Mouse (Mus musculus) forebrain, embryonic 16.5 days (tissue): ENCODE measurements around the gene Dennd2a. TPM values are rescaled to one million over a fixed set of nuclear protein-coding genes. Genes with fewer than 3 reads are reported as not detected.
"Not testable (repeated sequence)": the region's sequence is repeated elsewhere in the genome, so short reads cannot be mapped to it uniquely, and the experiment has no call there.

Experiments
- ATAC-seq: fragments of 200-750 bp; cut with Nextera tagmentation; 2 replicates; pipeline ENCODE4 v1.8.0; 2017; ENCODE audit warnings: mild to moderate bottlenecking, moderate library complexity
- H3K27ac ChIP-seq: fragments of 300-500 bp; sonication (generic); 2 replicates; pipeline ENCODE4 v1.5.1; 2014; ENCODE audit warnings: low read length, control low read depth
- H3K27me3 ChIP-seq: fragments of 300-500 bp; sonication (generic); replicated peaks from 2 replicates; pipeline ENCODE4 v1.6.1; 2014; ENCODE audit warnings: low read length; ENCODE audit not compliant: control insufficient read depth, insufficient read depth
- H3K36me3 ChIP-seq: fragments of 300-500 bp; sonication (generic); 2 replicates; pipeline ENCODE4 v1.6.1; 2014; ENCODE audit not compliant: control insufficient read depth, insufficient read depth
- H3K4me1 ChIP-seq: fragments of 300-500 bp; sonication (generic); replicated peaks from 2 replicates; pipeline ENCODE4 v1.6.1; 2014; ENCODE audit warnings: low read length; ENCODE audit not compliant: control insufficient read depth, insufficient read depth
- H3K4me2 ChIP-seq: fragments of 300-500 bp; sonication (generic); 2 replicates; pipeline ENCODE4 v1.6.1; 2014; ENCODE audit warnings: mild to moderate bottlenecking, low read length, control low read depth
- H3K4me3 ChIP-seq: fragments of 300-500 bp; sonication (generic); replicated peaks from 2 replicates; pipeline ENCODE4 v1.5.1; 2014; ENCODE audit warnings: mild to moderate bottlenecking, low read length, control low read depth
- H3K9ac ChIP-seq: fragments of 300-500 bp; sonication (generic); replicated peaks from 2 replicates; pipeline ENCODE4 v1.6.1; 2014; ENCODE audit warnings: low read depth, low read length, control low read depth
- H3K9me3 ChIP-seq: fragments of 300-500 bp; sonication (generic); 2 replicates; pipeline ENCODE4 v1.6.1; 2016; ENCODE audit warnings: low read length; ENCODE audit not compliant: control insufficient read depth
- WGBS: fragments of 180-500 bp; shearing (Covaris S2); extraction: QIAGEN DNeasy Blood & Tissue Kit; methylation state at CpG from one replicate; pipeline ENCODE4 v1.1.7; 2014; 5-methylcytosine and 5-hydroxymethylcytosine counted together
- polyA plus RNA-seq: library from polyadenylated mRNA; unstranded; fragments of >200 nt; fragmentation: Nextera tagmentation; extraction: Ambion mirVana; gene quantifications from 2 replicates; pipeline ENCODE4 v1.2.1, GENCODE M21; 2015

The Dennd2a gene
- polyA plus RNA-seq, 1 experiment from 2014 or later: 13.1 TPM

DNA sequence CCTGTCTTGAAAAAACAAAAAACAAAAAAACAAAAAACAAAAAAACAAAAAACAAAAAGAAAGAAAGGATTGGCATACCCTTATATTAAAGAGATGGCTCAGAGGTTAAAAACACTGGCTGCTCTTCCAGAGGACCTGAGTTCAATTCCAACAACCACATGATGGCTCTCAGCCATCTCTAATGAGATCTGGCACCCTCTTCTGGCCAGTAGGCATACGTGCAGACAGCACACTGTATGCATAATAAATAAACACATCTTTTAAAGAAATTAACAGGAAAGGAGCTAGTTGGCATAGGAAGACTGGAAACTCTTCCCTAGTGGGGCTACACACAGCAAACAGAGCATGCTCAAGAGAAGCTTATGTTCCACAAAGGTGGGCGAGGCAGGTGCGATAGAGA is 106.6 kb downstream of the Dennd2a start:
- Histone ChIP-seq H3K36me3 (no peaks in the 10 kb centered on the region), H3K4me1 (peaks cover 3% of the 10 kb centered on the region; the same call in 1 of the 2 replicates), H3K4me2 (no peak overlapping the region), H3K4me3 (no peak overlapping the region), H3K27ac (no peak overlapping the region), H3K9me3 (no peaks in the 10 kb centered on the region), H3K27me3 (no peaks in the 10 kb centered on the region), H3K9ac (no peak overlapping the region)
- WGBS: 77% methylated on average over 3 of the region's 3 CpGs
- no peak for ATAC-seq

DNA sequence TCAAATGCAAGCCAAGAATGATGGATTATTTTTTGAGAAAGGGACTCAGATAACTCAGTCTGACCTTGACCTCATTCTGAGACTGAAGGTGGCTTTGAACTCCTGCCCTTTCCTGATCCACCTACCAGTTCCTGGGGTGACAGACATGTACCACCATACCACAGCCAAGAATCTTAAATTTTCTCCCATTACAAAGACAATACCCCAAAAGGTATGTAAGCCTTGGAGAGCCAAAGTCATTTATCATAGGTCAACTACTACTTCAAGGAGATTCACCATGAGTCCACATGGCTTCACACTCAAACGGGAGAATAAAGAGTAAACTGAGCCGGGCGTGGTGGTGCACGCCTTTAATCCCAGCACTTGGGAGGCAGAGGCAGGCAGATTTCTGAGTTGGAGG is 107.1 kb downstream of the Dennd2a start:
- Histone ChIP-seq H3K9me3 (no peaks in the 10 kb centered on the region), H3K4me1 (peaks cover 3% of the 10 kb centered on the region; the same call in 1 of the 2 replicates), H3K4me3 (no peak overlapping the region), H3K27me3 (no peaks in the 10 kb centered on the region), H3K4me2 (no peak overlapping the region), H3K36me3 (no peaks in the 10 kb centered on the region), H3K9ac (no peak overlapping the region), H3K27ac (no peak overlapping the region)
- ATAC-seq: no peak
- 93% methylated on average over 4 of the region's 4 CpGs for WGBS

DNA sequence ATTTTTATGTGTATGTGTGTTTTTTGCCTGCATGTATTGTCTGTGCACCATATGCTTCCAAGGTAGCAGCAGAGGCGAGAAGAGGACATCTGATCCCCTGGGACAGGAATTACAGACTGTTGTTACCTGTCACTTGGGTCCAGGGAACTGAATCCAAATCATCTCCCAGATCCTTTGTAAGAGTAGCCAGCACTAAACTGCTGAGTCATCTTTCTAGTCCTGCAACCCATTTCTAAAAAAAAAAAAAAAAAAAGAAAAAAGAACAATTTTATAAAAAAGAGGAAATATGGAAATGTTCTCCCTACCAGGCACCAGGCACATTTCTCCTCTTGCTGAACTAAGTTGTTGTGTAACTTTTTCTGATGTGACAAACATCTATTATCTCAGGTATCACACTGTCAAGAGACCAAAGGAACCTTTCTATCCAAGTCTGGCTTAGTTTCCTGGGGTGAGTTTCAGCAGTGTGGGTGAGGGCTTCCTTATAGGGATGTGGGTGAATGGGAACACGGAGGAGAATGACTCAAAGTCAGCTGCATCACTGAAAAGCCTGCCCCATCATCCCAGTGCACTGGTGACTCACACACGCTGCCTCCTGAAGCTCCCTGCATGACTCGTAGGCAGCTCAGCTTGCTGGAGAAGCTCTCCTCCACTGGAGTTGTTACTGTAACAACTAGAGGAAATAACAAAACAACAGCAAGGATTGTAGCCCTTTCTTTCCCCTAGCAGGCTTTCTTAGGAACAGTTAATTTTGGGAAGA is 110.1 kb downstream of the Dennd2a start:
- H3K9me3 ChIP-seq: no peaks in the 10 kb centered on the region
- H3K36me3 ChIP-seq: no peaks in the 10 kb centered on the region
- H3K9ac ChIP-seq: no peak overlapping the region
- ATAC-seq: no peak
- no peak overlapping the region for H3K27ac ChIP-seq
- H3K4me2 ChIP-seq: no peak overlapping the region
- H3K27me3 ChIP-seq: no peaks in the 10 kb centered on the region
- peaks cover 3% of the 10 kb centered on the region; the same call in 1 of the 2 replicates for H3K4me1 ChIP-seq
- H3K4me3 ChIP-seq: no peak overlapping the region
- WGBS: 61% methylated on average over 4 of the region's 4 CpGs

DNA sequence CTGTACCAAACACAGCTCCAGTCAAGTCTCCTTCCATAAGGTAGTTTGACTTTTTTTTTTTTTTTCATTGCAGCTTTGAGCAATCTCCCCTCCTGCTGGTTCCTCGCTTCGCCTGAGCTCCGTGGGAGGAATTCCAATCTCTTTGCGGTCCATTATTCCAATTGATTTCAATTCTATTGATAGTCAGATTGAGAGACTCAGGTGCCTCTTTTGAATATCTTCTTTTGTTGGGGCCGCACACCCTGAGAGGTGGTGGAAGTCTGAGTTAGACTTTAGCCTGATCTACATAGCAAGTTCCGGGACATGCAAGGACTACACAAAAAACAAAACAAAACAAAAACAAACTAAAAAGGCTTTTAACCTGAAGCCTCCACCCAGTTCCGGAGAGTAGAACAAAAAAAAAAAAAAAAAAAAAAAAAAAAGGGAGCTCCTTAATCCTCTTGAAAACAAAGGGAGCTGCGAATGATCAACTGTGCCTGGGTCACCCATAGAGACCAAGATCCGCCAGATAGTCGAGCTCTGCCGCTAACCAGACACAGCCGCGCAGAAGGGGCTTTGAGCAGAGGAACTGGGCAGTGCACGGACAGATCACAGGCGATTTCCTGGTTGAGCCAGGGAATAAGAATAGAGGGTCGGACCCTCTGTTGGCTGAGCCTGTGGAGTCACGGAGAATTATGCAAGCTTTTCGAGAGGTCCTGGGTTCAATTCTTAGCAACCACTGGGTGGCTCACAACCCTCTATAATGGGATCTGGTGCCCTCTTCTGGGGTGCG is 111.7 kb downstream of the Dennd2a start:
- Histone ChIP-seq H3K4me2 (peak overlapping the region; percentile 18), H3K4me1 (peaks cover 3% of the 10 kb centered on the region; the same call in 1 of the 2 replicates), H3K27ac (no peak overlapping the region), H3K27me3 (no peaks in the 10 kb centered on the region), H3K4me3 (0 out of 2 replicates have a peak overlapping the region, but pooled peaks have one; percentile 1), H3K9ac (no peak overlapping the region), H3K36me3 (no peaks in the 10 kb centered on the region), H3K9me3 (no peaks in the 10 kb centered on the region)
- ATAC-seq: no peak
- 3% methylated on average over 19 of the region's 19 CpGs for WGBS

DNA sequence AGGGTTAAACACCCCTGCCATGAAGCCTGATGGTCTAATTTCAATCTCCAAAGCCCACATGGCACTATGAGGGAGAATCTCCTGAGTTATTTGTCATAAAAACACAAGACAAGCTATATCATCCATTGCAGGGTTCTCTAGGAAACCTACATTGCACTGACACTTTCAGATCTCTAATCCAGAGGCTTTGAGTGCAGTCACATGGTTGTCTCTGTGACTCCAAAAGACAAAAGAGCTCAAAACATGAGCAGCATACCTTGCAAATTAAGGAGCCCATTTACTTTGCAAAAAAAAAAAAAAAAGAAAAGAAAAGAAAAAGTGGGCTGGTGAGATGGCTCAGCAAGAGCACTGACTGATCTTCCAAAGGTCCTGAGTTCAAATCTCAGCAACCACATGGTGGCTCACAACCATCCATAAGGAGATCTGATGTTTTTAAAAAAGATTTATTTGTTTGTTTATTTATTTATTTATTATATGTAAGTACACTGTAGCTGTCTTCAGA is 114.8 kb downstream of the Dennd2a start:
- no peaks in the 10 kb centered on the region for H3K36me3 ChIP-seq
- peaks cover 3% of the 10 kb centered on the region; the same call in 1 of the 2 replicates for H3K4me1 ChIP-seq
- H3K27ac ChIP-seq: no peak overlapping the region
- H3K4me2 ChIP-seq: no peak overlapping the region
- H3K9me3 ChIP-seq: no peaks in the 10 kb centered on the region
- no peak overlapping the region for H3K9ac ChIP-seq
- H3K4me3 ChIP-seq: no peak overlapping the region
- ATAC-seq: no peak
- no peaks in the 10 kb centered on the region for H3K27me3 ChIP-seq

DNA sequence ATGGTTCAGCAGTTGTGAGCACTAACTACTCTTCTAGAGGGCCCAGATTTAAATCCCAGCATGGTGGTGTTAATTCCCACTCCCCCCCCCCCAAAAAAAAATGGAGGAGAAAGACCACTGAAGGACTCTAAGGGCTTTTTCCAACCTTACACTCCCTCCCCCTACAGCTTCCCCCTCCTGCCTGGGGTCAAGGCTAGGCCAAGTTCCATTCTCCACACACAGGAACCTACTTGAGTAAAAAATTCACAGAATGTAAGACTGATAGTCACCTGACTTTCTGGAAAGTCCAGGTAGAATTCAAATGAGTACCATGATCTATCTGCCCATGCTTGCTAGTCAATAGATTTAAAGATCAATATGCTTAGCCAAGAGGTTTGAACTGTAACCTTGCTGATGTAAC is 117.5 kb downstream of the Dennd2a start:
- no peaks in the 10 kb centered on the region for H3K9me3 ChIP-seq
- no peaks in the 10 kb centered on the region for H3K4me1 ChIP-seq
- ATAC-seq: no peak
- H3K27me3 ChIP-seq: no peaks in the 10 kb centered on the region
- H3K9ac ChIP-seq: no peak overlapping the region
- no peak overlapping the region for H3K4me3 ChIP-seq
- no peak overlapping the region for H3K27ac ChIP-seq
- no peak overlapping the region for H3K4me2 ChIP-seq
- no peaks in the 10 kb centered on the region for H3K36me3 ChIP-seq

DNA sequence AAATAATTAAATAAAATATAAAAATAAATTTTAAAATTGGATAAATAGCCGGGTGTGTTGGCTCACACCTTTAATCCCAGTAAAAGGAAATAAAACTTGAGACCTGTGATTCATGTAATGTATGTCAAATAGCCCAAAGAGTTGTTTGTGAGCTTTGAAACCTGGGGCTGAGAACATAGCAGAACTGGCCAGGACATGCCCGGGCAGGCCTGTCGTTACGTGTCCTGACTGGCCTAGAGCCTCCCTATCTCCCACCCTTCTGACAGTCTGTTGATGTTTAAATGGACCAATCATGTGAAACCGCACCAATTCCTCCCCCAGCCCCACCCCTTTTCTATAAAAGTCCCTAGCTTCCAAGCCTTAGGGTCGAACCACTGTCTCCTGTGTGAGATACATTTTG is 120.1 kb downstream of the Dennd2a start:
- H3K4me3 ChIP-seq, ATAC-seq, H3K4me2 ChIP-seq, H3K36me3 ChIP-seq, H3K27ac ChIP-seq, H3K9ac ChIP-seq, H3K9me3 ChIP-seq, H3K27me3 ChIP-seq, H3K4me1 ChIP-seq: not testable (repeated sequence)
- WGBS: 91% methylated on average over 6 of the region's 6 CpGs

DNA sequence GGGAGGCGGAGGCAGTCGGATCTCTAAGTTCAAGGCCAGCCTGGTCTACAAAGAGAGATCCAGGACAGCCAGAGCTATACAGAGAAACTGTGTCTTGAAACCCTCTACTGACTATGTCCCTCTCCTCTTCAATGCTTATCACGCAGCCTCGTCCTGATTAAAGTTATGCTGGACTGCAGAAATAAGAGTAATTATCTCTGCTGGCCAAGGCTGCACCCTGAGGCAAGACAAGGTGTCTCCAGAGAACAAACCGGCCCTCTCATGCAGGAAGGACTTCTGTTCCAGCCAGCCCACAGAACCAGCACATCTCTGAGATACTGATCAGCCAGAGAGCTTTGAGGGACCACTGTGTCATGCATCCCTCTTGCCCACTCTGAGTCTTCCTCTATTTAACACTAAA is 121.8 kb downstream of the Dennd2a start:
- Histone ChIP-seq H3K9ac (no peak overlapping the region), H3K4me3 (no peak overlapping the region), H3K4me1 (no peaks in the 10 kb centered on the region), H3K27me3 (no peaks in the 10 kb centered on the region), H3K36me3 (no peaks in the 10 kb centered on the region), H3K27ac (no peak overlapping the region), H3K9me3 (no peaks in the 10 kb centered on the region), H3K4me2 (no peak overlapping the region)
- 88% methylated on average over 5 of the region's 5 CpGs for WGBS
- ATAC-seq: no peak

DNA sequence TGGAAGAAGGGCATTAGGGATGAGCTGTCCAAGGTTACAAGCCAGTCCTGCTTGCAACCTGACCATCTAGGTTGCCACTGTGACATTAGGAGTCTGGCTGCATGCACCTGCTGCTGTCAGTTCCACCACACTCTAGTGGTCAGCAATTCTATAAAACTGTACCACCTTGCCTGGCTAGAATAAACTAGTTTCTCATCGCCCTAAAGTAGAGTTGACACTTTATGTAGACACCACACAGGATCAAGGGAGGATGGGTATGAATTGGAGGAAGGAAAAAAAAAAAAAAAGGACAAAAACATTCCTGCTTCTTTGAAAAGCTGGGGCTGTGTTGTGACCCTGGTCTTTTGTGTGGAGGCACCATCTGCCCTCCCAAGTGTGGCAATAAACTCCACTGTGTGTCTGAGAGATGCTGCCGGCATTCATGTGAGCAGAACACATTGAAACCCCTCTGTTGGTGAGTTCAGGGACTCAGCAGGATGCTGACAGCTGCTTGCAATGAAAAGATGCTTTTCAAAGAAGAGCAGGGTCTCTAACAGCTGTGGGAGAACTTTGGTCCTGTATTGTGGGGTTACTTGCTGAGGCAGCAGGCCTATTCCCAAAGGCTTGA is 122.7 kb downstream of the Dennd2a start:
- ATAC-seq: no peak
- Histone ChIP-seq H3K4me1 (no peaks in the 10 kb centered on the region), H3K4me2 (no peak overlapping the region), H3K36me3 (no peaks in the 10 kb centered on the region), H3K27ac (no peak overlapping the region), H3K9ac (no peak overlapping the region), H3K4me3 (no peak overlapping the region), H3K27me3 (no peaks in the 10 kb centered on the region), H3K9me3 (no peaks in the 10 kb centered on the region)
- 21% methylated on average over 2 of the region's 2 CpGs for WGBS
